Mouse (Mus musculus) MEL (cell line): ENCODE data around the gene Erf. TPM values are rescaled to one million over a fixed set of nuclear protein-coding genes. Genes with fewer than 3 reads are reported as not detected.

Experiments
- DNase-seq: peaks from one replicate; pipeline ENCODE4 v3.0.0; 2011; ENCODE audit warnings: low read depth, low spot score
- H3K27ac ChIP-seq: 2 replicates; pipeline ENCODE4 v1.5.1; 2012; ENCODE audit warnings: low read depth, mild to moderate bottlenecking, control low read depth, low read length, moderate library complexity; ENCODE audit not compliant: control insufficient read depth
- H3K27me3 ChIP-seq, 2 experiments: fragments of 150-350 bp in 1 of 2; sonication (generic) in 1 of 2; 2 replicates each; pipeline ENCODE4 v1.6.1; 2012; ENCODE audit warnings: low read length in 2 of 2, mild to moderate bottlenecking in 2 of 2, improper control_type of control experiment in 1 of 2, moderate library complexity in 1 of 2; ENCODE audit not compliant: insufficient read depth in 2 of 2, control insufficient read depth in 1 of 2
- H3K36me3 ChIP-seq, 2 experiments: 2 replicates each; pipeline ENCODE4 v1.6.1; 2012 to 2014; ENCODE audit warnings: low read length in 2 of 2, improper control_type of control experiment in 1 of 2, inconsistent platforms in 1 of 2, mild to moderate bottlenecking in 1 of 2; ENCODE audit not compliant: insufficient read depth in 2 of 2, control insufficient read depth in 1 of 2
- H3K4me1 ChIP-seq, 2 experiments: fragments of 150-350 bp in 1 of 2; sonication (generic) in 1 of 2; 2 replicates each; pipeline ENCODE4 v1.6.1; 2012; ENCODE audit warnings: low read length in 2 of 2, improper control_type of control experiment in 1 of 2, mild to moderate bottlenecking in 1 of 2; ENCODE audit not compliant: insufficient read depth in 2 of 2, control insufficient read depth in 1 of 2
- H3K4me3 ChIP-seq, 2 experiments: fragments of 150-350 bp in 1 of 2; sonication (generic) in 1 of 2; 2 replicates each; pipeline ENCODE4 v1.5.1; 2012; ENCODE audit warnings: low read depth in 2 of 2, low read length in 2 of 2, mild to moderate bottlenecking in 2 of 2, moderate library complexity in 2 of 2, control low read depth in 1 of 2, improper control_type of control experiment in 1 of 2; ENCODE audit not compliant: control insufficient read depth in 1 of 2, insufficient read depth in 1 of 2
- H3K79me2 ChIP-seq: 2 replicates; pipeline ENCODE4 v1.6.1; 2012; ENCODE audit warnings: mild to moderate bottlenecking, low read length, moderate library complexity; ENCODE audit not compliant: control insufficient read depth, poor library complexity, insufficient read depth
- H3K9ac ChIP-seq: 2 replicates; pipeline ENCODE4 v1.6.1; 2012; ENCODE audit warnings: low read depth, mild to moderate bottlenecking, control low read depth, low read length, moderate library complexity; ENCODE audit not compliant: control insufficient read depth, poor library complexity, severe bottlenecking
- H3K9me3 ChIP-seq: fragments of 150-350 bp; sonication (generic); replicated peaks from 2 replicates; pipeline ENCODE4 v1.6.1; 2012; ENCODE audit warnings: mild to moderate bottlenecking, low read length, improper control_type of control experiment, moderate library complexity; ENCODE audit not compliant: insufficient read depth
- BHLHE40 ChIP-seq: IDR thresholded peaks from 2 replicates; pipeline ENCODE4 v1.6.1; 2012; ENCODE audit warnings: low read depth, mild to moderate bottlenecking, inconsistent platforms, low read length, improper control_type of control experiment, borderline replicate concordance
- CHD1 ChIP-seq: IDR thresholded peaks from 2 replicates; pipeline ENCODE4 v1.6.1; 2012; ENCODE audit warnings: low read depth, mild to moderate bottlenecking, inconsistent platforms, low read length, improper control_type of control experiment
- CTCF ChIP-seq, 3 experiments: IDR thresholded peaks in 2 of 3; conservative IDR thresholded peaks in 1 of 3; 2 replicates each; pipeline ENCODE4 v1.5.1; 2011 to 2012; ENCODE audit warnings: low read length in 3 of 3, low read depth in 2 of 3, mild to moderate bottlenecking in 2 of 3, improper control_type of control experiment in 1 of 3, inconsistent platforms in 1 of 3, mixed read lengths in 1 of 3, moderate library complexity in 1 of 3; ENCODE audit not compliant: control insufficient read depth in 1 of 3, insufficient read depth in 1 of 3, poor library complexity in 1 of 3, severe bottlenecking in 1 of 3
- E2F4 ChIP-seq: IDR thresholded peaks from 2 replicates; pipeline ENCODE4 v1.6.1; 2011; ENCODE audit warnings: low read depth, low read length, improper control_type of control experiment, borderline replicate concordance
- ELF1 ChIP-seq: IDR thresholded peaks from 2 replicates; pipeline ENCODE4 v1.6.1; 2014; ENCODE audit warnings: low read depth, mild to moderate bottlenecking, inconsistent platforms, low read length, improper control_type of control experiment, moderate library complexity
- EP300 ChIP-seq, 2 experiments: IDR thresholded peaks; 2 replicates each; pipeline ENCODE4 v1.6.1; 2011; ENCODE audit warnings: improper control_type of control experiment in 2 of 2, low read length in 2 of 2, low read depth in 1 of 2, mild to moderate bottlenecking in 1 of 2
- ETS1 ChIP-seq: IDR thresholded peaks from 2 replicates; pipeline ENCODE4 v1.6.1; 2012; ENCODE audit warnings: low read depth, mild to moderate bottlenecking, inconsistent platforms, low read length, improper control_type of control experiment, moderate library complexity
- GABPA ChIP-seq: IDR thresholded peaks from 2 replicates; pipeline ENCODE4 v1.6.1; 2012; ENCODE audit warnings: low read depth, mild to moderate bottlenecking, inconsistent platforms, low read length, improper control_type of control experiment, moderate library complexity
- GATA1 ChIP-seq: IDR thresholded peaks from 2 replicates; pipeline ENCODE4 v1.6.1; 2011; ENCODE audit warnings: low read depth, low read length, improper control_type of control experiment
- JUND ChIP-seq: IDR thresholded peaks from 2 replicates; pipeline ENCODE4 v1.6.1; 2011; ENCODE audit warnings: low read depth, mild to moderate bottlenecking, improper control_type of control experiment, low read length
- MEF2A ChIP-seq: IDR thresholded peaks from 2 replicates; pipeline ENCODE4 v1.6.1; 2014; ENCODE audit warnings: low read depth, mild to moderate bottlenecking, inconsistent platforms, low read length, improper control_type of control experiment; ENCODE audit not compliant: poor library complexity, insufficient replicate concordance, severe bottlenecking; ENCODE audit errors: extremely low read depth
- MXI1 ChIP-seq: IDR thresholded peaks from 2 replicates; pipeline ENCODE4 v1.6.1; 2011; ENCODE audit warnings: mild to moderate bottlenecking, low read depth, low read length, improper control_type of control experiment
- MYC ChIP-seq: IDR thresholded peaks from 2 replicates; pipeline ENCODE4 v1.6.1; 2011; ENCODE audit warnings: low read depth, mild to moderate bottlenecking, low read length, improper control_type of control experiment, moderate library complexity
- POLR2A ChIP-seq, 2 experiments: IDR thresholded peaks; 2 replicates each; pipeline ENCODE4 v1.6.1; 2011 to 2012; ENCODE audit warnings: low read length in 2 of 2, mild to moderate bottlenecking in 2 of 2, control low read depth in 1 of 2, improper control_type of control experiment in 1 of 2, low read depth in 1 of 2, moderate library complexity in 1 of 2; ENCODE audit not compliant: control insufficient read depth in 1 of 2, insufficient read depth in 1 of 2, poor library complexity in 1 of 2
- POLR2AphosphoS2 ChIP-seq: IDR thresholded peaks from 2 replicates; pipeline ENCODE4 v1.6.1; 2011; ENCODE audit warnings: low read length, improper control_type of control experiment
- POLR2AphosphoS5 ChIP-seq: IDR thresholded peaks from 2 replicates; pipeline ENCODE4 v1.6.1; 2012; ENCODE audit warnings: low read depth, borderline replicate concordance, mild to moderate bottlenecking, inconsistent platforms, low read length, moderate library complexity, mixed read lengths
- RAD21 ChIP-seq: IDR thresholded peaks from 2 replicates; pipeline ENCODE4 v1.6.1; 2011; ENCODE audit warnings: mild to moderate bottlenecking, low read depth, low read length, improper control_type of control experiment
- RCOR1 ChIP-seq: IDR thresholded peaks from 2 replicates; pipeline ENCODE4 v1.6.1; 2012; ENCODE audit warnings: low read depth, mild to moderate bottlenecking, inconsistent platforms, low read length, improper control_type of control experiment
- TAL1 ChIP-seq: IDR thresholded peaks from 2 replicates; pipeline ENCODE4 v1.6.1; 2012; ENCODE audit warnings: mild to moderate bottlenecking, inconsistent platforms, low read length, moderate library complexity, mixed read lengths
- TBP ChIP-seq: IDR thresholded peaks from 2 replicates; pipeline ENCODE4 v1.8.0; 2011; ENCODE audit warnings: low read depth, low read length, improper control_type of control experiment
- TCF12 ChIP-seq: IDR thresholded peaks from 2 replicates; pipeline ENCODE4 v1.6.1; 2014; ENCODE audit warnings: low read depth, mild to moderate bottlenecking, inconsistent platforms, low read length, improper control_type of control experiment, moderate library complexity
- USF1 ChIP-seq: IDR thresholded peaks from 2 replicates; pipeline ENCODE4 v1.6.1; 2014; ENCODE audit warnings: low read depth, mild to moderate bottlenecking, inconsistent platforms, low read length, improper control_type of control experiment, moderate library complexity
- USF2 ChIP-seq, 2 experiments: IDR thresholded peaks; 2 replicates each; pipeline ENCODE4 v1.6.1; 2011 to 2012; ENCODE audit warnings: improper control_type of control experiment in 2 of 2, low read length in 2 of 2, borderline replicate concordance in 1 of 2, inconsistent platforms in 1 of 2, low read depth in 1 of 2, mild to moderate bottlenecking in 1 of 2; ENCODE audit not compliant: insufficient read depth in 1 of 2
- ZMIZ1 ChIP-seq: IDR thresholded peaks from 2 replicates; pipeline ENCODE4 v1.6.1; 2012; ENCODE audit warnings: low read depth, mild to moderate bottlenecking, inconsistent platforms, low read length, improper control_type of control experiment, moderate library complexity
- polyA plus RNA-seq, 2 experiments: library from polyadenylated mRNA; stranded (reverse) in 1 of 2; unstranded in 1 of 2; fragments of >175 nt in 1 of 2; fragments of >200 nt in 1 of 2; gene quantifications; 2 replicates each; pipeline versions ENCODE4 v1.2.1 to v1.2.4; 2012; ENCODE audit warnings: low replicate concordance in 2 of 2, low read depth in 1 of 2; ENCODE audit not compliant: insufficient read length in 2 of 2, insufficient read depth in 1 of 2, missing spikeins in 1 of 2
- total RNA-seq: library from RNA; depleted of rRNA; stranded (reverse); fragments of 300-350 nt; gene quantifications from 2 replicates; pipeline ENCODE4 v1.2.3, GENCODE M21; 2012

Gene Erf
- total and polyA plus RNA-seq, 3 experiments: 24.6 to 33.2 TPM; not detected in 1

DNA sequence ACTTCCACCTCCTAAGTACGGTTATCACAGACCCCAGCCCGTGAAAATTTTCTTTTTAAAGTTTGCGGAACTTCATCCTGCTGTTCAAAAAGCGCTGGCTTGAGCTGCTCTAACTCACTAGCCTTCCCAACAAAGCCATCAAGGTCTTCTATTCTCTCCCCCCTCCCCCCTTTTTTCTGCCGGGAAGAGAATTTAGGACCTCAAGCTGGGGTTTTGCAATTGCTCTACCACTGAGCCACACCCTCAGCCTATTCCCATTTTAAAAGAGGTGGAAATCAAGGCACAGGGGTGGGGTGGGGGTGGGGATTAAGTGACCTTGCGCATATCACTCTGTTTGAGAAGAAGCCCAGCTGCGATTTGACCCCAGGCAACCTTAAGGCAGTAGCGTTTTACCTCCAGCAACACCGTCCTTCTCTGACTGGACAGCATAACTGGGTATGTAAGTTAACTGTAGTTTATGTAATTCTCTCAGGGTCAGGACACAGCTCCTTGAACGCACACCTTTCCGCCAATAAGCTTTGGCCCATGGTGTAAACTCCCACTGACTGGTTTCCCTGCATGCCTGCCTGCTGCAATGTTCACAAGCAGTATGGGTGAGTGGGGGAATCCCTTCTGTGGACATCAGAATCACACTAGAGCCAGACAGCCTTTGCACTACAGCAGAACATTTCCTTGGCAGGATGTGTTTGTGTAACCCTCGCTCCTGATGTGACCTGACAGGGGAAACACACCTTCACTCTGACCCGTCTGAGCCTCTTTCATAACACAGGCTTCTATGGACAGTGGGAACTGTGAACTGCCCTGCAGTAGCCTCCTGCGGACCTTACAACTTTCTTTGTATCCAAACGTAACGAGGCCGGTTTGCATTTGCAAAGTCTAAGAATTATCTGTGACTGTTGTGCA lies 13.7 kb upstream of the Erf start:
- no peaks in the 10 kb centered on the region for H3K9me3 ChIP-seq
- no peaks in the 10 kb centered on the region for H3K27me3 ChIP-seq
- H3K27ac ChIP-seq: no peak overlapping the region
- H3K79me2 ChIP-seq: peaks cover 9% of the 10 kb centered on the region
- peaks cover 0 to 12% of the 10 kb centered on the region in 2 experiments; a peak in 2 of 4 replicates for H3K36me3 ChIP-seq
- H3K9ac ChIP-seq: no peak overlapping the region
- H3K4me3 ChIP-seq: no peak overlapping the region
- no peak for TF ChIP-seq POLR2AphosphoS2
- TF ChIP-seq GABPA: no peak
- no peak for TF ChIP-seq TCF12
- TF ChIP-seq ETS1: no peak
- TF ChIP-seq BHLHE40: no peak
- no peak for TF ChIP-seq RAD21
- no peak for TF ChIP-seq E2F4
- TF ChIP-seq ZMIZ1: no peak
- TF ChIP-seq POLR2AphosphoS5: no peak
- no peak for TF ChIP-seq CHD1
- no peak for TF ChIP-seq GATA1
- TF ChIP-seq EP300 (IDR thresholded peaks at IDR 0.05; ENCODE audit: low read depth in 1 of 2, low read length in 2 of 2): no peak
- no peak for TF ChIP-seq ELF1
- TF ChIP-seq USF1: no peak
- TF ChIP-seq JUND: no peak
- TF ChIP-seq USF2 (IDR thresholded peaks at IDR 0.05; ENCODE audit: borderline replicate concordance in 1 of 2, insufficient read depth in 1 of 2, low read depth in 1 of 2, low read length in 2 of 2): no peak
- no peak for DNase-seq
- H3K4me1 ChIP-seq: peaks cover 7 to 14% of the 10 kb centered on the region in 2 experiments; a peak in 3 of 4 replicates

DNA sequence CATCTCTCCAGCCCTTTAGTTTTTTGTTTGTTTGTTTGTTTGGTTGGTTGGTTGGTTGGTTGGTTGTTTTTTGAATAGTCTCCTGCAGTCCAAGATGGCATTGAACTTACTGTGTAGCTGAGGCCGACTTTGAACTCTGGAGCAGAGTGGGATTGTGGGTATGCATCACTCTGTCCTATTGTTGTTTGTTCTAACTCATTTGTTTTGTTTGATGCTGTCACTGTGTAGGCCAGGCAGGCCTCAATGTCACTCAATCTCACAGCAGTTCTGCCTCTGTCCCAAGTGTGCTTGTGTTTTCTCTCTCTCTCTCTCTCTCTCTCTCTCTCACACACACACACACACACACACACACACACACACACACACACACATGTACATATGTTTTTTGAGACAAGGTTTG lies 11.3 kb upstream of the Erf start:
- Histone ChIP-seq H3K27me3 (no peaks in the 10 kb centered on the region), H3K9ac (no peak overlapping the region), H3K4me1 (peaks cover 6 to 12% of the 10 kb centered on the region in 2 experiments; a peak in 3 of 4 replicates), H3K4me3 (no peak overlapping the region), H3K27ac (no peak overlapping the region), H3K9me3 (no peaks in the 10 kb centered on the region), H3K36me3 (peaks cover 0 to 9% of the 10 kb centered on the region in 2 experiments; a peak in 2 of 4 replicates)
- TF ChIP-seq TBP (no peak), USF2 (IDR thresholded peaks at IDR 0.05; ENCODE audit: borderline replicate concordance in 1 of 2, insufficient read depth in 1 of 2, low read depth in 1 of 2, low read length in 2 of 2) (no peak), ZMIZ1 (no peak), MEF2A (no peak), CTCF (IDR thresholded peaks at IDR 0.05 in 2 of 3, conservative IDR thresholded peaks at IDR 0.05 in 1 of 3; ENCODE audit: control insufficient read depth in 1 of 3, insufficient read depth in 1 of 3, low read depth in 2 of 3, low read length in 3 of 3, poor library complexity in 1 of 3, severe bottlenecking in 1 of 3) (no peak), RCOR1 (no peak), USF1 (no peak), TAL1 (no peak), GABPA (no peak), POLR2A (IDR thresholded peaks at IDR 0.05; ENCODE audit: control insufficient read depth in 1 of 2, insufficient read depth in 1 of 2, low read depth in 1 of 2, low read length in 2 of 2, poor library complexity in 1 of 2) (no peak), RAD21 (no peak), JUND (no peak), BHLHE40 (no peak), MXI1 (no peak), MYC (no peak)
- TF ChIP-seq, all 39 proteins: peak for 0
- DNase-seq: no peak
- H3K79me2 ChIP-seq: no peaks in the 10 kb centered on the region
